Mouse (Mus musculus) testis, adult 10 weeks (tissue): ENCODE measurements around the gene Grin2c. TPM values are rescaled to one million over a fixed set of nuclear protein-coding genes. Genes with fewer than 3 reads are reported as not detected.

ENCODE experiments used
- polyA plus RNA-seq: library from polyadenylated mRNA; stranded (reverse); fragments of 350-450 nt; fragmentation: Illumina TruSeq; extraction: RNeasy Lipid Tissue Mini Kit (QIAGEN cat#74804); gene quantifications from one replicate; pipeline ENCODE4 v1.2.3, GENCODE M21; 2014; ENCODE audit warnings: low read depth, low replicate concordance

Gene Grin2c
- polyA plus RNA-seq = 0.04 TPM

DNA sequence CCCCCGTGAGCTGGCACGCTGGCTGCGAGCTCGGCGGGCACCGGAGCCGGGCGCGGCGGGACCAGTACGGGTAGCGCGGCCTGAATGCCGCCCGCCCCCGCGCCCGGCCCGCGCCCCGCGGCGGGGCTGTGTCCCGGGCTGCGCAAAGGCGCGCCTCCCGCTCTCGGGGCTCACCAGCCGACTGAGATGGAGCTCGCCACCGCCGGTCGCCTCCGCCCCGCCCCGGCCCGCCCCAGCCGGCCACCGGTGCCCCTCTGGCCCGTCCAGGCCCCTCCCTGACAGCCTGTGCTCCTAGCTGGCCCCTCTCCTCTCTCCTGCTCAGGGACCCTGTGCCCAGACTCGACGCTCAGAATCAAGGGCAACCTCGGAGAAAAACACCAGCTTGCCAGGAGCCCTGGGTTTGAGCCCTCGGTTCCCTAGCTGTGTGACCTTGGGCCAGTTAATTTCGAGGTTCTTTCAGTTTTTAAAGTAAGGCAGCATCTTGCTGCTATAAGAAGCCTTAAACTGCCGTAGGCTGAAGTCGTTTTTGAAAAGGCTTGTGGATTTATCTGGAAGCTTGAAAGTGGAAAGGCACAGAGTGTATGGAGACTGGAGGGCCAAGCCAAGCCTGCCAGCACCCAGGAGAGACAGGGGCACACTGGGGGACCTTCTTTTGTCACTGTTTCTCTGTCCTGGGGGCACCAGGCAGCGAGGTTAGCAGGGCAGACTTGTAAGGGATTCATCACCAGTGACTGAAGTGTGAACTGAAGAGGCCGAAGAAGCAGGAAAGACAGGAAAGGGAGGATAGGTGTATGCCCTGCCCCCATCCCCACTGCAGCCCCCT lies at the start of gene Grin2c:
Grin2c (minus strand) TSS at position 183 of the 823 bp plus-strand sequence.

DNA sequence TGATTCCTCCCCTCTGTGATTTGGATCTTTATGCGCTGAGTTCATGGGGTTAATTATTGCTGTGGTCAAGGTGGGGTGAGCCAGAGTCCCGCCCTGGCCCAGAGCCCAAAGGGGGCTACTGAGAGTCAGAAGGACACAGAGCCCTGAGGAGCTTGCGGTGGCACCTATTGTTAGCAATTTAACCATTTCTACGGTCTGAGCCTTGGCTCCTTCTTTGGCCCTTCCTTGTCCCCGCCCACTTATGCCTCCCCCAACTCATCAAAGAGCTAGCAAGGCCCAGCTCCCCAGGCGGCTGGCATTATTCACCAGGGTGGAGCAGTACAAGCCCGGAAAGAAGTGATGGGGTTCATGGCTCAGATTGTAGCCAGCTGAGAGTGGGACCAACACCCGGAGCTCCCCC lies 39.8 kb upstream of the Grin2c start, which contains the start of gene Otop2:
Otop2 (plus strand) TSS at position 301 of the 400 bp plus-strand sequence.

DNA sequence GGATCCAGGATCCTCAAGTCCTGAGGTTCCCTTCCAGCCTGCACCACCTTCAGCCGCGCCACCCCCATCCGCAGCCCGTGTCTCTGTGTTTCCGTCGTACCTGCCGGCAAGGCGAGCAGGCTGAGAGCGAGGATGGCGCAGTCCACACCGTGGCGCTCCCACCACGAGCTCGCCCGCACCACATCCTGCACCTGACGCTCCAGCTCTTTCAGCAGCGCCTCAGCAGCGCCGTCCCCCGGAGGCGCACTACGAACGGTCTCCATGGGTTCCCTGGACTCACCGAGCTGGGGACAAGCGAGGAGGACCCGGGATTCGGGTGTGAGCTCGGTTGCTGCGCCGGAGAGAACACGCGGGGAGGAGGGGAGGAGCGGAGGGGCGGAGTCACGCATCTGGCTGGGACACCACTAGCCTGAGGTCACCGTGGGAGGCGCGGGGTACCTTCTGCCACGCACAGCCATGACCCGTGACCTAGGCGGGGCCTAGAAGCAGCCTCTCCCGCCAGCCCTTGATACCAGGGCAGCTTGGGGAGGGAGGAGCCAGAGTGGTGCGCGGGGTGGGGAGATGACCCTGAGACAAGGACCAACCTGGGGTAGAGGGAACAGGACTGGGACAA lies 30.3 kb upstream of the Grin2c start, which contains the start of gene Fads6:
Fads6 (minus strand) TSS at position 450 of the 613 bp plus-strand sequence.

DNA sequence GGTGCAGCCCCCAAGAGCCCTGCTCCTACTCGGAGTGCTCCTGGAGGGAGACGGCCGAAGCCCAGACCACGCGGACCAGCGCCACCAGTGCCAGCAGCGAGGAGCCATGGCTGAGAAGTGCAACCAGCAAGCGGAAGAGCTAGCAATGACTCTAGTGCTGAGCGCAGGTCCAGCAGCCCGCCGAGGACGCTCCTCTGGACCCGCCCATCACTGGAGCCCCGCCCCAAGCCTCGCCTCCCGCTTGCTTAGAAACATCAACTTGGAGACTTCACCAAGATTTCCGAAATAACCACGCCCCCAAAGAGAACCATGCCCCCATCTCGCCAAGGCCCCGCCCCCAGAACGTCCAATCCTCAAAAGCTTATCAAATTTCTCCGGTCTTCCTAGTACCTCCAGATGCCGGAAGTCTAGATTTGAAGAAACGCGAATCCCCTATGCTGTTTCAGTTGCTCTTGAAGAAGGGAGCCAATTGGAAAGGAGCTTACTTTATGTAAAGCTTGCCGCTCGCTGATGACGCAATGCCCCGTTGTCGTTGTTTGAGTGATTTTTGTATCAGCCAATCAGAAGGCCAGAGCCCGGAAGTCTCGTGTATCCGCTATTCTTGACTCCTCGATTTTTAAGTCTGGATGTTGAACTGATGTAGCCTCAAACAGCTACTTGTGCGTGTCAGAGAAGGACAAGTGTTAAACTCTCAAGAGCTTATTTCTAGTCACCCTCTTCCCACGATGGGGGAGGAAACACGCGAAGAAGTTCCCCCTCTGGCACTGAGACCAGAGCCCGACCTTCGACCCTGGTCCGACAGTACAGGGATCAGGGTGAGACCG lies 9.9 kb upstream of the Grin2c start, which contains the start of gene Fdxr:
Fdxr (minus strand) TSS at position 271 of the 824 bp plus-strand sequence.

Other genes starting within 250 kb of the Grin2c start
- not detected for gene Cd300ld4, start 240.2 kb downstream of the Grin2c start, polyA plus RNA-seq
- gene Cd300ld5, start 229.5 kb downstream of the Grin2c start, polyA plus RNA-seq = 1.1 TPM
- 1.1 TPM for gene Cd300ld3, start 218.8 kb downstream of the Grin2c start, polyA plus RNA-seq
- gene Cd300e, start 205.1 kb downstream of the Grin2c start, polyA plus RNA-seq = not detected
- not detected for gene Rab37, start 175.8 kb downstream of the Grin2c start, polyA plus RNA-seq
- gene Cd300lf, start 133.3 kb downstream of the Grin2c start, polyA plus RNA-seq = not detected
- gene Slc9a3r1, start 103.9 kb downstream of the Grin2c start, polyA plus RNA-seq = 5.1 TPM
- gene Tmem104, start 79.8 kb downstream of the Grin2c start, polyA plus RNA-seq = 0.13 TPM
- 7.1 TPM for gene Nat9, start 79.4 kb downstream of the Grin2c start, polyA plus RNA-seq
- 5.7 TPM for gene Fdxr, start 9.8 kb upstream of the Grin2c start, polyA plus RNA-seq
- gene Fads6, start 30.4 kb upstream of the Grin2c start, polyA plus RNA-seq = 3.2 TPM
- gene Otop2, start 39.9 kb upstream of the Grin2c start, polyA plus RNA-seq = 0.53 TPM
- gene Ush1g, start 54.8 kb upstream of the Grin2c start, polyA plus RNA-seq = 0.28 TPM
- not detected for gene Otop3, start 67.5 kb upstream of the Grin2c start, polyA plus RNA-seq
- not detected for gene Hid1, start 100.5 kb upstream of the Grin2c start, polyA plus RNA-seq
- 0.29 TPM for gene Cdr2l, start 114.7 kb upstream of the Grin2c start, polyA plus RNA-seq
- 6.3 TPM for gene Mrpl58, start 136.5 kb upstream of the Grin2c start, polyA plus RNA-seq
- 319 TPM for gene Atp5h, start 152.7 kb upstream of the Grin2c start, polyA plus RNA-seq
- gene Kctd2, start 152.9 kb upstream of the Grin2c start, polyA plus RNA-seq = 9.7 TPM
- 17.4 TPM for gene Trim80, start 173.3 kb upstream of the Grin2c start, polyA plus RNA-seq
- gene Slc16a5, start 195.2 kb upstream of the Grin2c start, polyA plus RNA-seq = 0.52 TPM
- 0.41 TPM for gene Armc7, start 208.4 kb upstream of the Grin2c start, polyA plus RNA-seq
- gene Nt5c, start 224.6 kb upstream of the Grin2c start, polyA plus RNA-seq = 2.5 TPM
- gene Jpt1, start 247.1 kb upstream of the Grin2c start, polyA plus RNA-seq = 114 TPM